Mouse (Mus musculus): ENCODE measurements around the gene Wtap.

- TF ChIP-seq CTCF (IDR thresholded peaks at IDR 0.05; ENCODE audit: low read depth, low read length) (no peak), POLR2A (IDR thresholded peaks at IDR 0.05; ENCODE audit: borderline replicate concordance, low read depth, low read length) (no peak)
Measured at GRCm38 (mm10) chr17:12978546-12978945, 15.4 kb downstream of the Wtap start.

Measured in bone marrow macrophage, adult 2 months (primary cell).